Mouse (Mus musculus) liver, adult (tissue): Measurements from ENCODE around the gene Zfp865.
A peak's percentile ranks its signal among the peaks of the same experiment; 100 is the strongest.

ENCODE experiments used
- GATA4 ChIP-seq: IDR thresholded peaks from 2 replicates; pipeline ENCODE4 v1.6.1; 2014; ENCODE audit warnings: mild to moderate bottlenecking, low read length; ENCODE audit not compliant: insufficient replicate concordance

The Zfp865 gene

DNA sequence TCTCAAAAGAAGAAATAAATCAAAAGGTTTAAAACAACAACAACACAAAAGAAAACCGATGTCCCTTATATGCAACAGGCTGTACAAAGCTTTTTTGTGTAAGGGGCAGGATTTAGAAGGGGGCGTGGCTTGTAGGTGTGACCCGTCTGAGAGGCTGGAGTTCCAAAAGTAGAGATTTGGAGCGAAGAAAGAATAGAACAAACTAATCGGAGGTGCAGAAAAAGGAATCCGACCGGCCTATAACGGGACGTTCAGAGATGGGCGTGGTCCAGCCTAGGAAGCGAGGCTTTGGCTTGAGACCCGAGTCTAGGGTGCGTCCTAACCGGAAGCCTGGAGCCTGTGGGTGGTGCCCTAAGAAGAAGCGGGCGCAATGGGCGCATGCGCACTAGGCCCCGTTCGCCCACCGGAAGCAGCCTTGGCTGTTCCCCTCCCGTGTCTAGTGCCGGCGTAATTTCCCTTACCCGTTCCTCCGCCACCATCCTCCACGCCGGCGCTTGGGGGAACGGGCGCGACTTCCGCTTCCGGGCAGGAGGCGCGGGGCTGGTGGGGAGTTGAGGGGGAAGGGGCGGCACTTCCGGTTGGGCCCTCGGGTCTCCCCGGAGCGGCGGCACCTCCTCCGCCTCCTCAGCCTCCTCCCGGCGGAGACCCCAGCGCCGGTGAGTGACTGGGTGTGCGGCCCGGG lies at the start of gene Zfp865, which contains the start of gene Ccdc106:
Zfp865 (plus strand) TSS at position 377 of the 682 bp plus-strand sequence.
Ccdc106 (plus strand) TSS at position 554 of the 682 bp plus-strand sequence.
- TF ChIP-seq GATA4 = peak; percentile 39; the same call in 1 of the 2 replicates

DNA sequence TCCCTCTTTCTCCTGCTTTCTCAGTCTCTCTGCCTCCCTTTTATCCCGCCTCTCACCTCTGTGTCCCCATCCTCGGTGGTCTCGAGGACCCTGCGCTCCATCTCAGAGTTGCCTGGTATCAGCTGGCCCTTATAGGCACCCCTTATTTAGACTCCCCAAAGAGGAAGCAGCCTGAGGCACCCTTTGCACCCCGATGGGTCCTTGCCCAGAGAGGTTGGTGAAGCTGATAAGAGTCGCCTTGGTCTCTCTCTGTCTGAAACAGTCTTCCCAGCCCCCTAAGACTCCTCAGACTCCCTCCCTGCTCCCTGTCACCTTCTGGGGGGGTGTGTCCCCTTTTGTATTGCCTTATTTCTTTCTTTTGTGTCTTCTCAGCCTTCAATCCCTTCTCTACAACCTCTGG lies 49.1 kb upstream of the Zfp865 start, which contains the start of gene Sbk3:
Sbk3 (minus strand) TSS at position 101 of the 400 bp plus-strand sequence.
- no peak for TF ChIP-seq GATA4

DNA sequence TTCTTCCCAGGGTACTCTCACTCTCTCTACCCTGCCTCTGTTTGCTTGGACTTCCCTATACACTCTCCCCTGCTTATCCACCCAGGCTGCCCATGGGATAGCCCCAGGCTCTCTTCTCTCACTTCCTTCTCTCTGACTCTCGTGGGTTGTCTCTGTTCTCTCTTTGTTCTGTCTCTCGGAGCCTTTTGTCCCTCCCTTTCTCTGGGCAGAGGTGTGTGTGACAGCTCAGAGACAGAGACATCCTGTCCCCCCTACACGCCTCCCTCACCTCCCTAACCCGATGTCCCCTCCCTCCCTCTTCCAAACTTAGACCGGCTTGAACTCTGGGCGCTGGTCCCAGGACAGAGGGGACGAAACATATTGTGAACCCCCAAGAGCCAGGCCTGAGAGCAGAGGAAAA lies 48.5 kb upstream of the Zfp865 start:
- TF ChIP-seq GATA4 = no peak

DNA sequence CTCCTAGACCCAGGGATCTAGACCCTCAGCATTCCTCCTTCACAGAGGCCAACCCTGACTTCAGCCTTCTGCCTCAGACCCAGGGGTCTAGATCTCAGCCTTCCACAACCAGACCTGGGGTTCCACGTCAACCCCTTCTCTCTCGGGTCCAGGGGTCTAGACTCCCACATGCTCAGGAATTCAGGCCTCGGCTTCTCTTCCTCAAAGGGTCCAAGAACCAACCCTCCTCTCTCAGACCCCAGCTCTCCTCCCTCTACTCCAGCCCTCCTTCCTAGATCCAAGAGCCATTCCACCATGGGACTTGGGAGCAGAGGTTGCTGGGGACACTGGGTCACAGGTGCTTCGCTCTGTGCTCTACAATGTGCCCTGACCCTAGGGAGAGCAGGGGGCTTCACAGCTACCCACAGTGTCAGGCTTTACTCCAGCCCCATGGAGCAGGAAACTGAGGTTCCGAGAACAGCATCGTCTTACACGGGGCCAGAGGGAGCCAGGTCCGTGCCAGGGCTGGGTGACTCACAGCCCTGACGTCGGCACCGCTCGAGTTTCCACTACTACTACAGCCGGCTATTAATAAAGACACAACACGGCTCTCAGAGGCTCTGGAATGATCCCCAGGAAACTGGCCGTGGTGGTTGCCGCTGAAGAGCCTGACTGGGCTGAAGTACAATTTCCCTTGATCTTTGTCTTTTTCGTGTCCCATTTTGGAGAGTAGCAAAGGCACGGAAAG lies 47.7 kb upstream of the Zfp865 start:
- TF ChIP-seq GATA4 = no peak

DNA sequence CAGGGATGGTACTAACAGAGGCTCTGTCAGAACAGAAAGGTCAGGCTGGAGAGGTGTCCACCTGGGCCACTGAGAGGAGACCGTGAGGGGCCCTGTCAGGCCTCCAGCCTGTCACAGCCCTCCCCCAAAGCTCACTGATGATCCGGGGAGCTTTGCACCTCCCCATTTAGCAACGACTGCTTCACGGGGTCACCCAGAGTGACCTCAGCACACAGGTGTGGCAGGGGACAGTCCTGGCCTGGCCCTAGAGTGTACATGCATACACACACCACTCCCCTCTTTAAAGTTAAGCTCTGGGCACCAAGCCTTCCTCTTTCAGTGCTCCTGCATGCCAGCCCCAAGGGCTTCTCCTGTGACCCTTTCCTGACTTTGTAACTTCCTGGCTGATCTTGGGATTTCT lies 44.7 kb upstream of the Zfp865 start:
- TF ChIP-seq GATA4 = no peak

DNA sequence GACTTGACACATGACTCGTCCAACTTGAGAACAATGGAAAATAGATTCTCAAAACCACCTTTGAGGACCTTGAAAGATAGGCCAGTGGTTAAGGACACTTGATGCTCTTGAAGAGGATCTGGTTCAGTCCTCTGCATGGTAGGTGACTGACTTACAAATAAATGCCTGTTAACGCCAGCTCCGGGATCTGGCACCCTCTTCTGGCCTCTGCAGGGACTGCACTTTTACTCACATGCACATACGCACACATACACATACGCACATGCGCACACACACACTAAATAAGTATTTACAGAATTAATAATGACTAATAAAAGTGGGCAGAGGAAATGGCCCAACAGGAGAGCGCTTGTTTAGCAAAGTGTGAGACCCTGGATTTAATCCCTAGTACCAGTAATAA lies 43.3 kb upstream of the Zfp865 start:
- TF ChIP-seq GATA4 = no peak

DNA sequence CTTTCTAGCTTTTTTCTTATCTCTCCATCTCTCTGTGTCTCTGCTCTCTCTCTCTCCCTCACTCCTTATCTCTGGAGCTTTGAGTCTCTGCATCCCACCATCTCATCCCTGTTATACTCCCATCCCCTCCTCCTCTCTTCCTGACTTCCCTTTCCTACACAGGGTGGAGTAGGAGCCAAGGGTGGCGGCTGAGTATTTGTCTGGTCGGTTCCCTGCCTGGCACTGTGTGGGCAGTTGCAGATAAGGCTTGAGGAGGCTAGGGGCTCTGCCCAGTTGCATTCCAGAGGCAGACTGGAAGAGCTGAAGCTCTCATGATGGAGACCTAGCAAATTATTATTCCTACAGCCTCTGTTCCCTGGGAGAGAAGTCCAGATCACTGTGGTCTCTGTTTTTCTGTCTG lies 31.9 kb upstream of the Zfp865 start:
- no peak for TF ChIP-seq GATA4

DNA sequence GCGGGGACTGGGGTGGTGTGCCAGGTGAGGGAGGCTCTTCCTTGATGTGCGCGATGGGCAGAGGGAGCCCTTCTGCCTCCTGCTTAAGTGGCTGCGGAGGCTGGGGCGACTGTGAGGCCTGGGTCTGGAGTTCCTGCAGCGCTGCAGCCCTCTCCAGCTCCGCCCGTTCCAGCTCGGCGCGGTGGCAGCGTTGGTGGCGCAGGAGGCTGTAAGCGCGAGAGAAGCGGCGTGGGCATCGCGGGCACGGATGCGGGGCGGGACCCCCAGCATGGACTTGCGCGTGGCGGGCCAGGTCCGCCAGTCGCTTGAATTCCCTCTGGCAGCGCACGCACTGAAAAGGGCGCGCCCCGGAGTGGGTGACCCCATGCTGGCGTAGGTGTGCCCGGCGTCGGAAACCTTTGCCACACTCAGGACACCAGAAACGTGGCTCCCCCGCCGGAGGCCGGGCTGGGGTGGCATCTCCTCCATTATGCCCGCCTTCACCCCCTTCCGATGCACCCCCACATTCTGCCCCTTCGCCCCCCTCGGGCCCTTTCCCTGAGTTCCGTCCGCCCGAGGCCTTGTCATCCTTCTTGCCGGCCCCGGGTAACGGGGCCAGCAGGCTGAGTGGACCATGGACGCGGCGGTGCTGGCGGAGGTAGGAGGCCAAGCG lies 26.7 kb upstream of the Zfp865 start:
- no peak for TF ChIP-seq GATA4

DNA sequence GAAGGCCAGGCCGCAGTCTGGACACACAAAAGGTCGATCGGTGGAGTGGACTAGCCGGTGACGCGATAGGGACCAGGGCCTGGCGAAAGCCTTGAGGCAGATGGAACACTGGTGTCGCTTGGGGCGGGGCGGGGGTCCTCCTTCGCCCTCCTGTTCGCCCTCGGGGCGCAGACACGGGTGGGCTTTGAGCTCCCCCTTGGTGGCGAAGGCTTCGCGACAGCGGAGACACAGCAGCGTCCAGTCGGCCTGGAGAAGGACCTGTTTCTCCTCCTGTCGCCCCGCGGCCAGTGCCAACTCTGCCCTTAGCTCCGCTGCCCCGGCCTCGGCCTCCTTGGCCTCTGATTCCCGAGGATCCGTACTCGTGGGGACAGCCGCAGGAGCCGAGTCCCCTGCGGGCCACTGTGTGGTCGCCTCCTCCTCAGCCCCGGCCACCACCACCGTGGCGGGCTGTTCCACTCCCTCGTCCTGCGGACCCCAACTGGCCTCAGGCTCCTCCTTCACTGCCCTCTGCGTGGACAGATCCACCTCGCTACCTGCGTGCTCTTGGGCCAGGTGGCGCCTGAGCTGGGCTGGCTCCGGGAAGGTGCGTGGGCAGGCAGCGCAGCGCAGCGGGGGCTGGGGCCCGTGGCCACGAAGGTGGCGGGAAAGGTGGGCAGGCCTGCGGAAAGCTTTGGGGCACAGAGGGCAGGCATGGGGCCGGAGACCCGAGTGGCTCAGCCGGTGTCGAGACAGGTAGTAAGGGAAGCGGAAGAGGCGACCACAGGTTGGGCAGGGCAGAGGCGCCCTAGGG lies 26.0 kb upstream of the Zfp865 start:
- no peak for TF ChIP-seq GATA4

DNA sequence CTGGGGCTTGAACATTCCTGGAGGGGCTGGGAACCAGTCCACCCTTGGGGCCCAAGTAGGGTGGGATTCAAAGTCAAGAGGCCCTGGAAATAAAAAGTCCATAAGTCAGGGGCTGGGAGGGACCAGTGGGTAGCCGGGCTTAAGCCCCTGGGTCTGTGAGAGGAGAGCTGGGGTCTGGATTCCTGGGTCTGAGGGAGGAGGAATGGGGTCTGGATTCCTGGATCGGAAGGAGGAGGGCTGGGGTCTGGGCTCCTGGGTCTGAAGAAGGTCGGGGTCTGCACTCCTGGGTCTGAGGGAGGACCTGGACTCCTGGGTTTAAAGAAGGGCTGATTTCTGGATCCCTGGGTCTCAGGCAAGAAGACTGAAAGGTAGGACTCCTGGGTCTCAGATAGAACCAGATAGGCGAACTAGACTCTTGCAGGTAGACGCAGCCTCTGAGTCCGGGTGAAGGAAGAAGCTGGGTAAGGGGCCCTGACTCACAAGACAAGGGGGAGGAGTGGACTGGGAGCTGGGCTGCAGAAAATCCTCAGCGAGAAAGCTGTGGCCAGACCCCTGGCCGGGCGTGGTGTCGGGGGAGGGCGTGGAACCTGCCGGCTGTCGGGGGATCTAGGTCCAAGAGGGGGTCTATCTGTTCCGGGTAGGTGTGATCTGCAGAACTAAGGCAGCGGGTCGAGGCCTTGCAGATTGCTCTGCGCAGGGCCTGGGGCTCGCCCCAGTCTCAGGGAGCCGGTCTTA lies 24.7 kb upstream of the Zfp865 start:
- TF ChIP-seq GATA4 = no peak

DNA sequence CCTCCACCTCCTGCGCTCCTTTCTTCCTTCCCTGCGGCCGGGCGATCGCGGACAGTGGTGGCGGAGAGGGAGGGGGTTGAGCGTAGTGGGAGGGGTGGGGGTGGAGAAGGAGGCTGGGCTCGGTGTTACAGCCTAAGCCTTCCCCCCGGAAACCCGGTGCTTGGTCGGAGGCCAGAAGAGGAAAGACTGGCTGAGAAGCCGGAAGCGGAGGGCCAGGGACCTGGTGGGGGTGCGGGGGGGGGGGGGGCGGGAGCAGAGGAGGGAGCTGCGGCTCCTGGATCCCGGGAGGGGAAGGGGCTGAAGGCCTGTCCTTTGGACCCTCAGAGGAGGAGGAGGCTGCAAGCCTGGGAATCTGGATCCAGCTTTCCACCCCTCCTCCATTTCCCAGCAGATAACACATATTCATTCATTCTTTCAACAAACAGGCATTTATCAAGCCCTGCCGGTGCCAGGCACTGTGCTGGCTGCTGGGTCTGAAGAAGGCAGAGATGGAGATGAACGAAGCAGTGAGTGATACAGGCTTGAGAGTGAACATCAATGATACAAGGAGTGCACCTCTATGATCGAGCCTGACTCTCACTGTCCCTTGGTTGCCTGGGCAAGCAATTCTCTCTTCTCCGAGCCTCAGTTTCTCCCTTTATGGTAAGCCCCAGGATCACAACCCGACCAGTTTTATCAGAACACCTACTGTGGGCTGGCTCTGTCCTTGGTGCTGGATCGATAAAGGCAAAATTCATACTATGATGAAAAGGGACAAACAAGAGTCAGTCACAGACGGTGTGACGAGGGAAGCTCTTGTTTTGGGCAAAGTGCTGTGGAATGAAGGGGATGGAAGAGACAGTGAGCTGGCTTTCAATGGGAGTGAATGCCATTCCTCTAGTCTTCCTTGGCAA lies 23.9 kb upstream of the Zfp865 start, which contains the start of gene Zfp579:
Zfp579 (minus strand) TSS at position 156 of the 893 bp plus-strand sequence.
- TF ChIP-seq GATA4 = no peak

DNA sequence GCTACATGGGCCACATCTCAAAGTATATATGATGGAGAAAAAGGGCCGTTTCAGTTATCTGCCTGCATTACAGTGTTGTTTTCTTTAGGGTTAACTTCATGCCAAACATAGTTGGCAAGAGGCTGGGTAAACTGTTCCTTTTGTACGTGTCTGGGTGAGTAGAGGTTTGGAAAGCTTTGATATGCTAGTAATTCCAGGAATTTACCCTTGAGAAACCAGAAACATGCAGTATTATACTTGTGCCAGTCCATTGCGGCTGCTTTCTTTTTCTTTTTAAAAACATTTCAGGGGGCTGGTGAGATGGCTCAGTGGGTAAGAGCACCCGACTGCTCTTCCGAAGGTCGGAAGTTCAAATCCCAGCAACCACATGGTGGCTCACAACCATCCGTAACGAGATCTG lies 23.2 kb upstream of the Zfp865 start:
- no peak for TF ChIP-seq GATA4

DNA sequence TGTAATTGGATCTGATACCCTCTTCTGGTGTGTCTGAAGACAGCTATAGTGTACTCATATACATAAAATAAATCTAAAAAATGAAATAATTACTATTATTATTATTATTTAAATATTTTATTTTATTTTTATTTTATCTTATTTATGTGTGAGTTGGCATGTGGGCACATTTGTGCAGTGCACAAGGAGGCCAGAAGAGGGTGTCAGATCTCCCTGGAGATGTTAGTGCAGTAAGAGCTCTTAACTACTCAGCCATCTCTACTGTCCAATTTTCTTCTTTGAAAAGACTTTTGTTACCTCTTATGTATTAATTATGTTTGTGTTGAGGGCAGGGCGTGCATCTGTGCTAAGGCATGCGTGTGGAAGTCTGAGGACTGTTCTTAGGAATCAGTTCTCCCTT lies 20.3 kb upstream of the Zfp865 start:
- no peak for TF ChIP-seq GATA4
